8 mouse cellular contexts compared by ENCODE assay signal in genomic region chr11:88970202-88970732, GRCm38 (mm10). TPM values are rescaled to one million over a fixed set of nuclear protein-coding genes. Genes with fewer than 3 reads are reported as not detected.
DNase-seq lines count a peak whose midpoint lies in the region; ATAC-seq and TF ChIP-seq lines count a peak whose summit lies in the region.

Gene Coil (plus strand): TSS chr11:88970252.

- TF ChIP-seq CTCF in MEL (IDR thresholded peaks at IDR 0.05 in 2 of 3, conservative IDR thresholded peaks at IDR 0.05 in 1 of 3; ENCODE audit: control insufficient read depth in 1 of 3, insufficient read depth in 1 of 3, low read depth in 2 of 3, low read length in 3 of 3, poor library complexity in 1 of 3, severe bottlenecking in 1 of 3) = no peak

- no peak within 1 kb of the TSS for H3K9ac ChIP-seq in kidney, embryonic 15.5 days
- H3K9ac ChIP-seq in MEL (ENCODE audit: control insufficient read depth, low read depth, low read length, poor library complexity, severe bottlenecking) = no peak within 1 kb of the TSS
- no peak within 1 kb of the TSS for H3K9ac ChIP-seq in embryonic facial prominence, embryonic 11.5 days (replicated peaks; ENCODE audit: low read length)

- H3K9me3 ChIP-seq in kidney, embryonic 15.5 days (replicated peaks) = no peaks in the 10 kb centered on the region
- no peaks in the 10 kb centered on the region for H3K9me3 ChIP-seq in MEL (replicated peaks; ENCODE audit: insufficient read depth, low read length)
- no peaks in the 10 kb centered on the region for H3K9me3 ChIP-seq in embryonic facial prominence, embryonic 11.5 days (replicated peaks; ENCODE audit: control insufficient read depth, low read length)

- WGBS in kidney, embryonic 15.5 days = 34% methylated on average over 2 of the region's 2 CpGs
- WGBS in embryonic facial prominence, embryonic 11.5 days = 34% methylated on average over 2 of the region's 2 CpGs

- no peaks in the 10 kb centered on the region for H3K36me3 ChIP-seq in kidney, embryonic 15.5 days
- no peaks in the 10 kb centered on the region; a peak in 1 of 4 replicates for H3K36me3 ChIP-seq in MEL (ENCODE audit: control insufficient read depth in 1 of 2, insufficient read depth in 2 of 2, low read length in 2 of 2)
- H3K36me3 ChIP-seq in embryonic facial prominence, embryonic 11.5 days (replicated peaks; ENCODE audit: control insufficient read depth, insufficient read depth, low read depth, low read length) = no peaks in the 10 kb centered on the region
- H3K36me3 ChIP-seq in splenic B cell, adult 2 months (ENCODE audit: control insufficient read depth, insufficient read depth, low read length, poor library complexity, severe bottlenecking) = no peaks in the 10 kb centered on the region

- no peaks in the 10 kb centered on the region for H3K27me3 ChIP-seq in kidney, embryonic 15.5 days
- H3K27me3 ChIP-seq in MEL (ENCODE audit: control insufficient read depth in 1 of 2, insufficient read depth in 2 of 2, low read length in 2 of 2) = no peaks in the 10 kb centered on the region; a peak in 1 of 4 replicates
- no peaks in the 10 kb centered on the region for H3K27me3 ChIP-seq in embryonic facial prominence, embryonic 11.5 days (ENCODE audit: control insufficient read depth, insufficient read depth, low read length)
- no peaks in the 10 kb centered on the region for H3K27me3 ChIP-seq in splenic B cell, adult 2 months (ENCODE audit: control insufficient read depth, insufficient read depth, low read length, poor library complexity, severe bottlenecking)

- peaks cover 9% of the 10 kb centered on the region for H3K4me1 ChIP-seq in kidney, embryonic 15.5 days
- peaks cover 0 to 4% of the 10 kb centered on the region in 2 experiments; a peak in 2 of 4 replicates for H3K4me1 ChIP-seq in MEL (ENCODE audit: control insufficient read depth in 1 of 2, insufficient read depth in 2 of 2, low read length in 2 of 2)
- H3K4me1 ChIP-seq in embryonic facial prominence, embryonic 11.5 days (ENCODE audit: control insufficient read depth, insufficient read depth, low read length) = no peaks in the 10 kb centered on the region; the same call in 1 of the 2 replicates

- H3K27ac ChIP-seq in kidney, embryonic 15.5 days = no peak within 1 kb of the TSS
- no peak within 1 kb of the TSS for H3K27ac ChIP-seq in MEL (ENCODE audit: control insufficient read depth, low read depth, low read length)
- H3K27ac ChIP-seq in embryonic facial prominence, embryonic 11.5 days (replicated peaks; ENCODE audit: low read depth, low read length) = no peak within 1 kb of the TSS

- TF ChIP-seq POLR2A in MEL (IDR thresholded peaks at IDR 0.05; ENCODE audit: control insufficient read depth in 1 of 2, insufficient read depth in 1 of 2, low read depth in 1 of 2, low read length in 2 of 2, poor library complexity in 1 of 2) = no peak

- no peak for TF ChIP-seq RAD21 in MEL (IDR thresholded peaks at IDR 0.05; ENCODE audit: low read depth, low read length)

- no peak for TF ChIP-seq EP300 in MEL (IDR thresholded peaks at IDR 0.05; ENCODE audit: low read depth in 1 of 2, low read length in 2 of 2)

- no peak for ATAC-seq in kidney, embryonic 15.5 days (replicated peaks; ENCODE audit: low FRiP score)
- no peak for ATAC-seq in embryonic facial prominence, embryonic 11.5 days (replicated peaks; ENCODE audit: insufficient number of reproducible peaks, low FRiP score, low TSS enrichment, low read depth)

- peaks cover 13% of the 10 kb centered on the region for H3K79me2 ChIP-seq in MEL (ENCODE audit: control insufficient read depth, insufficient read depth, low read length, poor library complexity)

- no peak within 1 kb of the TSS for H3K4me3 ChIP-seq in kidney, embryonic 15.5 days (replicated peaks)
- no peak within 1 kb of the TSS for H3K4me3 ChIP-seq in MEL (ENCODE audit: control insufficient read depth in 1 of 2, insufficient read depth in 1 of 2, low read depth in 2 of 2, low read length in 2 of 2)
- no peak within 1 kb of the TSS for H3K4me3 ChIP-seq in embryonic facial prominence, embryonic 11.5 days (ENCODE audit: low read depth, low read length)

- no peak within 1 kb of the TSS for H3K4me2 ChIP-seq in kidney, embryonic 15.5 days
- H3K4me2 ChIP-seq in embryonic facial prominence, embryonic 11.5 days (ENCODE audit: low read depth, low read length) = no peak within 1 kb of the TSS

- DNase-seq in kidney, postnatal 36 days = no peak
- DNase-seq in MEL (ENCODE audit: low read depth, low spot score) = no peak
- DNase-seq in embryonic facial prominence, embryonic 11.5 days (ENCODE audit: low spot score) = peak; percentile 24
- DNase-seq in layer of hippocampus, postnatal 36 days = no peak
- DNase-seq in splenic B cell, adult 2 months (ENCODE audit: low read depth, low spot score) = peak; percentile 19
- no peak for DNase-seq in frontal cortex, postnatal 14 days (ENCODE audit: low spot score in 2 of 2)
- DNase-seq in cerebellum, adult 11-12 months = no peak

TF ChIP-seq in MEL, 35 proteins besides CTCF, POLR2A, EP300 and RAD21:
- TF ChIP-seq CHD1 (IDR thresholded peaks at IDR 0.05; ENCODE audit: low read depth, low read length) (no peak), POLR2AphosphoS2 (IDR thresholded peaks at IDR 0.05; ENCODE audit: low read length) (no peak), GABPA (IDR thresholded peaks at IDR 0.05; ENCODE audit: low read depth, low read length) (no peak)

RNA-seq across cellular contexts. Expression of gene Coil, which starts in this region (rescaled TPM):
- 17.2 and 18.3 TPM in 2 replicates for polyA plus RNA-seq in kidney, embryonic 15.5 days (2015; fragmentation: Nextera tagmentation; extraction: Ambion mirVana)
- 32.6 and 32.9 TPM in 2 replicates for total RNA-seq in MEL (2012; rRNA removed)
- 10 to 100 TPM in 1 of 2 experiments, not detected in 1; 24.4 TPM for polyA plus RNA-seq in MEL (2012; ENCODE audit: insufficient read depth in 1 of 2, insufficient read length in 2 of 2, low read depth in 1 of 2, low replicate concordance in 2 of 2, missing spikeins in 1 of 2)
- 22.2 and 24.3 TPM in 2 replicates for polyA plus RNA-seq in embryonic facial prominence, embryonic 11.5 days (2014; fragmentation: Nextera tagmentation; extraction: Ambion mirVana)
- 10 to 100 TPM; 17.5 to 19.4 TPM for total RNA-seq in layer of hippocampus, postnatal 36 days (2021)

Comparison
In these comparisons a context has a peak if more than half of its experiments do, and no peak if none do; other contexts are left out.
1. DNase-seq: peak in embryonic facial prominence, embryonic 11.5 days (single experiment) and splenic B cell, adult 2 months (single experiment); none in kidney, postnatal 36 days (0 of 2), MEL (single experiment), layer of hippocampus, postnatal 36 days (0 of 2), frontal cortex, postnatal 14 days (0 of 2) and cerebellum, adult 11-12 months (single experiment).